Mouse (Mus musculus): Measurements from ENCODE around the gene Slc35b1.

- TF ChIP-seq CTCF (IDR thresholded peaks at IDR 0.05) (no peak), EP300 (IDR thresholded peaks at IDR 0.05) (no peak)
These were observed 16.2 kb upstream of the Slc35b1 start for GRCm38 (mm10) chr11:95368231-95368823.

All from lung, postnatal 0 days (tissue).